Mouse (Mus musculus): ENCODE data around the gene Plcd3.

Gene Plcd3

GRCm38 (mm10) chr11:103058499-103059085 lies 42.9 kb downstream of the Plcd3 start:
- no peak for DNase-seq (ENCODE audit: low spot score)

DNA sequence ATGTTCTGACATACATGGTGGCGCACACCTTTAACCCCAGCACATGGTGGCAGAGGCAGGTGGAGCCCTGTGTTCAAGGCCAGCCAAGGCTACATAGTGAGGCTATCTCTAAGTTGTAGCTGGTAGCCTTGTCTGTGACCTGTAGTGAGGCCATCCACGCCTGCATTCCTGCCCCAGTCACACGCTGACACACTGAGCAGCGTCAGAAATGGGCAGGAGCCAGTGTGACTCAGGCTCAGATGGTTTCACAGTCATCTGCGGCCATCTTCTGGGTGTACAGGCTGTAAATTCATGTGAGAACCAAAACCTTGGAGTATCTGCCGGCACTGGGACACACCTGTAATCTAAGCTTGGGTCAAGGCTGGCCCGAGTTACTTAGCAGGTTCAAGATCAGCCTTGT lies 44.8 kb downstream of the Plcd3 start:
- DNase-seq (ENCODE audit: low spot score): no peak

DNA sequence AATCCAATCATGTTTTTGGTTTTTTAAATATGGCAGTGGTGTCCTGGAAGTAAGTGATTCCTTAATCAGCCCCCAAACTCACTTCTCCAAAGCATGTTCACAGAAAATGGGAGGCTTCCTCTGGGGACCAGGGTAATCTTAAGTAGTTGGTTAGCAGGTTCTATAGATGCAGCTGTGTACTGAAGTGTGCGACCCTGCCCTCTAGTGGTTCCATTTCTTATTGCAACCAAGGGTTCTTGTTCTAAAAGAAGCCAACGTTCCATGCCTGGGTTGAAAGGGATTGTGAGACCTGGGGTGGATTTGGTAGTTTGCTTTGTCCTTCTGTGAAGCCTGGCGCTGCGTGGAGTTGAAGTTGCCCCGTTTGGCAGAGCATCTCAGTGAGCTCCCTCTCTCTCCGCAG lies 46.7 kb downstream of the Plcd3 start:
- DNase-seq (ENCODE audit: low spot score): peak; percentile 60

DNA sequence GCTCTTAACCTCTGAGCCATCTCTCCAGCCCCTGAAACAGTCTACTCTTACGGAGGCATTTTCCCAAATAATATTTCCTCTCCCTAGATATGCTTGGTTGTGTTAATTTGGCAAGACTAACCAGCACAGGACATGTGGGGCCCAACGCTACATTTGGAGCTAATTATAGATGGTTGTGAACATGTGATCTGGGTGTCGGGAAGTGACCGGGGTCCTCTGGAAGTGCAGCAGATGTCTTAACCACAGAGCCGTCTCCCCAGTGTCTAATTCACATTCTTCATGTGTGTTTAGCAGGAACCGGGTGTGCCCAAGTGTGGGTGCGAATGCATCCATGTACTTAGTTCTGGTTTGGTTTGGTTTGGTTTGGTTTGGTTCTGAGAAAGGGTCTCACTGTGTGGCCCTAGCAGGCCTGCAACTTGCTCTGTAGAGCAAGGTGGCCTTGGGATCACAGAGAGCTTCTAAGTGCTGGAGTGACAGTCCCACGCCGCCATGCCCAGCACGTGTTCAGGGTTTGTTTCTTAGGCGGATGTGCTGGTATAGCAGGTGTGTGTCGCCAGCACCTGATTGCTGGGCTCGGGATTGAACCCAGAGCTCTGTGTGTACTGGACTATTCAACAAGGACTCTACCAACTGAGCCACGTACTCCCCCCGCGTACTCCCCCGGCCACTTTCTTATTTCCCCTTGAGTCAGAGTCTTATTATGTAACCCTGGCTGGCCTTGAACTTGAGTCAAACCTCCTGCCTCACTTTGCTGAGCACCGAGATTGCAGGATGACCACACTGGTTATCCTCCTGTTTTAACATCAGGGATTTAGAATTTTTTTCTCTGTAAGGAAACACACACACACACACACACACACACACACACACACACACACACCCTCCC lies 48.0 kb downstream of the Plcd3 start:
- DNase-seq (ENCODE audit: low spot score): no peak

DNA sequence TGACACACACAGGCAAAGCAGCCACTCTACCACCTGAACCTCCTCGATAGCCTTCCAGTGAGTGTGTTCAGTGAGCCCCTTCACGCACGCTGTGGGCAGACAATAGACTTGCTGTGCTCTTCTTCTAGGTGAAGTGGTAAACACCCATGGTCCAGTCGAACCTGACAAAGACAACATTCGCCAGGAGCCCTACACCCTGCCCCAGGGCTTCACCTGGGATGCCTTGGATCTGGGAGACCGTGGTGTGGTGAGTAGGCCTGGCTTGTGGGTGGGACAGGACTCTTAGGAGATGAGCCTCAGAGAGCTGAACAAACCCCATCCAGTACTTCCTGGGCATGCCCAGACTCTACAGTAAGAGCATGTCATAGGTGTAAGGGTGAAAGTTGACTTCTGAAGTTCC lies 49.4 kb downstream of the Plcd3 start:
- DNase-seq (ENCODE audit: low spot score): no peak

DNA sequence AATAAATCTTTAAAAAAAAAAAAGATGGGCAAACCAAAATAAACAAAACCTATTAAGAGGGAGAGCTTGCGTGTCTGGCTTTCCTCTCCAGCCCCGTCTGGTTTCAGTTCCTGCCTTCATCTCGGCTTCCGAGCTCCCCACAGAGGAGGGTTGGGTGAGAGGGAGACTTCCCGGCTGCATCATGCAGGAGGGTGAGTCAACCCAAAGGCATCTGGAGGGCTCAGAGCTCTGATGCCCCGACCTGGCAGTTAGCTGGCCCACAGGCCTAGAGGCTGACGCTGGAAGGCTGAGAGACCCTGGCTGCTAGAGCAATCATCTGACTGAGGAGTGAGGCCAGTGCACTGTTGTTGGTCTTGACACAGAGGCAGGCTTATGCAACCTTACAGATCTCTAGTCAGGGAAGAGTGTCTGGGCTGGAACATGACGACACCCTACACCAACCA lies 50.2 kb downstream of the Plcd3 start:
- DNase-seq (ENCODE audit: low spot score): no peak

- no peak for DNase-seq (ENCODE audit: low spot score)
Measured at GRCm38 (mm10) chr11:103050153-103050552, 51.3 kb downstream of the Plcd3 start.

DNA sequence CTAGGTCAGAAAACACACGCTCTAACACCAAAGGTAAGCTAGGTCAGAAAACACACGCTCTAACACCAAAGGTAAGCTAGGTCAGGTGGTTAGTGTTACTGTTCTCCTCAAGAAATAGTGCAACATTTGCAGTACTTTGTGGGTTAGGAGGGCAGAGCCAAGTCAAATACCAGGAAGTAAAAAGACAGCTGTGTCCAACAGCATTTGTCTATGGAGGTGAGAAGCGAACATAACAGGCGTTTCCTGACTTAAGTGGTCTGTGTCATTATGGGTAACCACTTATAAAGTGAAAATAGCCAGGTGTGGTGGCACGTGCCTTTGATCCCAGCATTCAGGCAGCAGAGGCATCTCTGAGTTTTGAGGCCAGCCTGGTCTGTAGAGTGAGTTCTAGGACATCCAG lies 51.8 kb downstream of the Plcd3 start:
- DNase-seq (ENCODE audit: low spot score): no peak

DNA sequence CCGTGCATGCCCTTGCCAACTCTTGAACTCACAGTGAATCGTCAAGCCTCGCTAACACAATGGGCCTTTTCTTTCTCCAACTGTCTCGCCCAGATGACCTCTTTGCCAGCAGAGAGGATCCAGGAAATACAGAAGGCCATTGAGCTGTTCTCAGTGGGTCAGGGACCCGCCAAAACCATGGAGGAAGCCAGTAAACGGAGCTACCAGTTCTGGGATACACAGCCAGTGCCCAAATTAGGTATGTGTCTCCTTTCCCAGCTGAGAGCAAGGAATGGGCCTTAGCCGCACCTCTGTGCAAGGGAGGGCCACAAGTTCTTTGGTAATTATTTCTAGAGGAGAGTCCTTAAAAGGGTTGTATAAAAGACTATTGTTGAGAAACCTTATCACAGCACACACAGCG lies 55.2 kb downstream of the Plcd3 start:
- no peak for DNase-seq (ENCODE audit: low spot score)

DNA sequence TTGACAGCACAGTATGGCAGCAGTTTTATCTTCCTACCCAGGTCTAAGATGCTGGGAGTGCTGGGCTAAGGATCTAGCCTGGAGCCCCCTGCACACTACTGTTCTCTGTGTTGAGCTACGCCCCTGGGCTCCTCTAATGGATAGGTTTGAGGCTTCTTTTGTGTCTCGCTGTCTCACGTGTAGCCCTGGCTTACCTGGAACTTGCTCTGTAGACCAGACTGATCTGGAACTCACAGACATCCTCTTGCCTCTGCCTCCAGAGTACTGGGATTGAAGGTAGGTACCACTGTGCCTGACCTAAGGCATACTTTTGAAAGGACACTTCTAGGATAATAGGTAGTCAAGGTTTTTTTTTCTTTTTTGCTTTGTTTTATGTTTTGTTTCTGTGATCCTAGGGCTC lies 57.5 kb downstream of the Plcd3 start:
- no peak for DNase-seq (ENCODE audit: low spot score)

DNA sequence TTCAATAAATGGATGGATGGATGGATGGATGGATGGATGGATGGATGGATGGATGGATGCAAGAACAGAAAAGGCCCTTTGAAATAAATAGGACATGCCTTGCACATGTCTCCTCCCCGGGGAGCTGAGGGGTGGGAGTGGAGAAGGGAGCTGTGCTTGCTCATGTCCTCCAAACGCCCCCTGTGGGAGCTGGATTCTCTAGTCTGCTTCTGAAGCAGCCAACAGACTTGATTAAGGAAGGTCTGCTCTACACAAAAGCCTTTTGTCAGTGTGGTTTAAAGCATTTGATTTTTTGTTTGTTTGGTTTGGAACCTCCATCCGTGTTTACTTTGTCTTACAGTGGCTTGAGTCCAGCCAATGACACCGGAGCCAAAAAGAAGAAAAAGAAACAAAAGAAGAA lies 58.6 kb downstream of the Plcd3 start:
- no peak for DNase-seq (ENCODE audit: low spot score)

- DNase-seq (ENCODE audit: low spot score): no peak
Measured at GRCm38 (mm10) chr11:103038037-103038436, 63.4 kb downstream of the Plcd3 start.

- DNase-seq (ENCODE audit: low spot score): no peak
Measured at GRCm38 (mm10) chr11:103036881-103037465, 64.5 kb downstream of the Plcd3 start.

GRCm38 (mm10) chr11:103035007-103035406 lies 66.5 kb downstream of the Plcd3 start:
- DNase-seq (ENCODE audit: low spot score): no peak

DNA sequence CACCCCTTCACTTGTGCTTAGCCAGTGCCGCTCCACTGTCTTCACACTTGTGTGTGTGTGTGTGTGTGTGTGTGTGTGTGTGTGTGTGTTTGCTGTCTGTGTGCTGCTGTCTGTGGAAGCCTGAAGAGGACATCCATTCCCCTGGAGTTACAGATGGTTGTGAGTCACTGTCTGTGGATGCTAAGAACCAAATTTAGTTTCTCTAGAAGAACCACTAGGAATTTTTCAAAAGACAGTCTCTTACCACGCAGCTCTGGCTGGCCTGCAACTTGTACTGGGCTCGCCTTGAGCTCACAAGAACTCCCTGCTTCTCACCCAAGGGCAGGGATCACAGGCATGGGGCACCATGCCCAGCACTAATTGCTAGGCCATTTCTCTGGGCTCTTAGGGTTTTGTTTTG lies 68.4 kb downstream of the Plcd3 start:
- DNase-seq (ENCODE audit: low spot score): no peak

GRCm38 (mm10) chr11:103028176-103028891 lies 73.1 kb downstream of the Plcd3 start, which contains the start of the genes Nmt1 and Dcakd:
TSS of gene Nmt1 (plus strand) at chr11:103028190.
TSS of gene Dcakd (minus strand) at chr11:103028333.
- DNase-seq (ENCODE audit: low spot score): peak; percentile 95

- no peak for DNase-seq (ENCODE audit: low spot score)
Measured at GRCm38 (mm10) chr11:103027570-103028175, 73.8 kb downstream of the Plcd3 start.

DNA sequence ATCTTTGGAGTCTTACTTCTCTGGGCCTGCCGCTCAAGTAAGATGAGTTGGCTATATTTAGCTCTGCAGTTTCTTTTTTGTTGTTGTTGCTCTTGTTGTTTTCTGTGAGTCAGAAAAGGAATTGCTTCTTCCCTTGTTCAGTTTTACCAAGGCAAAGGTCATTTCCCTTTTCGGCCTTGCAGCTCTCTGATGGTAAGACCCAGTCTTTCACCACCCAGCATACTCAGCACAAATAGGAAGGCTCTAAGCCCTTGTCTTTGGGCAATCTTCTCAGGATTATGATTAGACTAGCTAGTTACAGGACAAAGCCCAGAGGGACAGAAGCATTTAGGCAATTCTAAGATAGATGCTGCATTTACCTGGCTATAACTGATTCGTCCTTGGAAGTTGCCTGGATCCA lies 74.6 kb downstream of the Plcd3 start:
- DNase-seq (ENCODE audit: low spot score): no peak

DNA sequence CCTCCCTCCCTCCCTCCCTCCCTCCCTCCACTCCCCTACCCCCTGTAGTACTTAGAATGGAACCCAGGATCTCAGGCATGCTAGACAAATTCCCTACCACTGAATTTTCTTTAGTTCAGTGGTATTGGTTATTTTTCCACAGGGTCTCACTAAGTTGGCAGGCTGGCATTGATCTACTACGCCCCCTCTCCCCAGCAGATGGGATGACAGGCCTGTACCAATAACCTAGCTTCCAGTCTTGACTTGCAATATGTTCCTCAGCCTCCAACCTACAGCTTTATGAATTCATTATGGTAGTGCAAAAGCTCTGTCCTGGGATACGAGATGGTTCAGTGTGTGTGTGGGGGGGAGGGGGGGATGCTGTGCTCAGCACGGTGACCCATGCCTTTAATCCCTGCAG lies 77.5 kb downstream of the Plcd3 start:
- DNase-seq (ENCODE audit: low spot score): no peak

DNA sequence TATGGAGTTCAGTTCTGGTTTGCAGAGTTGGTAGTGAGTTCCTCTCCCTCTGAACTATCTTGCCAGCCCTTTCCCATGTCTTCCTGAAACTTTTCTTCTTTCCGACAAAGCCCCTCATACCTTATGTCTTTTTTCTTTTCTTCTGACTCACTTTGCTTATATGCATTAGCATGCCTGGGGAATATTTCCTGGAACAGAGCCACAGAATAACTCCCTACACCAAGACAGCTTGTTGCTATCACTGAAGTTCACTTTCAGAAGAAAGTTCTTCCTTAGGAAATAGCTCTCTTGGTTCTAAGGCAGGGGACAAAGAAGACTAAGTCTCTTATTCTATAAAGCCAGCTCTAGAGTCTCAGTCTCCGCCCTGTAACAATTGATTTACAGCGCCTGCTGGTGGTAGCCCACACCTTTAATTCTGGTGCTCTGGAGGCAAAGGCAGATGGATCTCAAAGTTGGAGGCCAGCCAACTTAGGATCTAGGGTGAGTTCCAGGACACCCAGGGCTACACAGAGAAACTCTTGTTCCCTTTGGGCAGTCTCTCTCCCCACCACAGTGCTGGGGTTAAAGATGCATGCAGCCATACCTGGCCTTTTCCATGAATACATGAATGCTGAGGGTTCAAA lies 80.6 kb downstream of the Plcd3 start:
- DNase-seq (ENCODE audit: low spot score): no peak
